Mouse (Mus musculus): ENCODE measurements around the gene Slc16a2.

DNA sequence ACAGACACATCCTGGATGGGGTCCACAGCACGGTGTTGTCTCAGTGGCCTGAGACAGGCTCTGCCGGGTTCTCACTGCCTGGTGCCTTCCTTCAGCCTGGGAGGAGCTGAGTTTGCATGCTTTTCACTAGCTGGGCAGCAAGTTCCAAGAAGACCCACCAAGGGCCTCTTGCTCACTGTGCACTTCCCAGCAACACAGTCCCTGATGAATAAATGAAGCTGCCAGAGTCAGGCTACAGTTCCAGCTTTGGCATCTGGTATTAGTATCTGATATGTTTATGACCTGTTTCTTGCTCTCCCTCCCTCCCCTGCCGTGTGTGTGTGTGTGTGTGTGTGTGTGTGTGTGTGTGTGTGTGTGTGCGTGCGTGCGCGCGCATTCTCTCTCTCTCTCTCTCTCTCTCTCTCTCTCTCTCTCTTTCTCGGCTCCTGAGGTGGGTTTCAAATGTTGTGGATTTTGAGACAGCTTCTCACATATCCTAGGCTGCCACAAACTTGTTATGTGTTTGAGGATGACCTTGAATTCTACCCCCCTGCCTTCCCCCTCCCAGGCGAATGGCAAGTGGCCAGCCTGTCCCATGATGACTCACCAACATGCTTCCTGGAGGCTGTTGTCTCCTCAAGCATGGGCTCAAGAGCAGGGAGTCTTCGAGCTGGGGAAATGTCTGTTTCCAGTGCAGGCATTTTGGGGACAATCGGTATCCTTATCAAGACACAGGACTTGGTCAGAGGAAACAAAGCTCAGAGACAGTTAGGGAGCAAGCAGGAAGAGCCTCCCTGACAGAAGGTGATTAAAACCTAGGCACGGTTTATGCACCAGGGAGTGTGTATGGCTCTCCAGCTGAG, 80.3 kb downstream of the Slc16a2 start:
- TF ChIP-seq CTCF (IDR thresholded peaks at IDR 0.05; ENCODE audit: borderline replicate concordance, insufficient read depth, low read length) (no peak), POLR2A (IDR thresholded peaks at IDR 0.05; ENCODE audit: low read depth, low read length) (no peak)
